Mouse (Mus musculus) spleen, adult 2 months (tissue): ENCODE results near the gene Zdhhc17. TPM values are rescaled to one million over a fixed set of nuclear protein-coding genes. Genes with fewer than 3 reads are reported as not detected.

Source experiments
- DNase-seq, 2 experiments: peaks; one replicate each; pipeline versions ENCODE4 v3.0.0 to v3.0.0-alpha.2; 2012 to 2021; ENCODE audit warnings: low spot score in 2 of 2, low read depth in 1 of 2
- H3K27ac ChIP-seq: fragments of 200-500 bp; 2 replicates; pipeline ENCODE4 v1.5.1; 2012; ENCODE audit warnings: low read length, inconsistent platforms; ENCODE audit not compliant: insufficient read depth
- H3K27me3 ChIP-seq: fragments of 200-500 bp; 2 replicates; pipeline ENCODE4 v1.6.1; 2012; ENCODE audit warnings: mild to moderate bottlenecking, moderate library complexity, low read length, inconsistent platforms; ENCODE audit not compliant: control insufficient read depth, insufficient read depth
- H3K36me3 ChIP-seq: fragments of 200-500 bp; 2 replicates; pipeline ENCODE4 v1.6.1; 2012; ENCODE audit warnings: mild to moderate bottlenecking, low read length, inconsistent platforms; ENCODE audit not compliant: control insufficient read depth, insufficient read depth
- H3K4me1 ChIP-seq: fragments of 200-500 bp; 2 replicates; pipeline ENCODE4 v1.6.1; 2011; ENCODE audit warnings: inconsistent platforms; ENCODE audit not compliant: control insufficient read depth, insufficient read depth, insufficient read length
- H3K4me3 ChIP-seq: fragments of 200-500 bp; 2 replicates; pipeline ENCODE4 v1.5.1; 2011; ENCODE audit warnings: mild to moderate bottlenecking, inconsistent platforms; ENCODE audit not compliant: insufficient read depth, insufficient read length; ENCODE audit errors: extremely low read depth
- CTCF ChIP-seq: fragments of 200-500 bp; IDR thresholded peaks from 2 replicates; pipeline ENCODE4 v1.5.1; 2011; ENCODE audit warnings: mild to moderate bottlenecking, inconsistent platforms; ENCODE audit not compliant: insufficient read depth, insufficient read length, insufficient replicate concordance; ENCODE audit errors: extremely low read depth
- POLR2A ChIP-seq: fragments of 200-500 bp; IDR thresholded peaks from 2 replicates; pipeline ENCODE4 v1.6.1; 2011; ENCODE audit warnings: low read depth, low read length, inconsistent platforms
- WGBS: fragments of 180-500 bp; shearing (Covaris S2); methylation state at CpG from one replicate; pipeline ENCODE4 v1.1.7; 2018; 5-methylcytosine and 5-hydroxymethylcytosine counted together
- polyA plus RNA-seq: library from polyadenylated mRNA; depleted of rRNA; stranded (reverse); fragments of >200 nt; gene quantifications from 2 replicates; pipeline ENCODE4 v1.2.3, GENCODE M21; 2012

Gene Zdhhc17
- polyA plus RNA-seq, 1 experiment, result 16.9 TPM

- TF ChIP-seq POLR2A (no peak), CTCF (no peak)
- no peak for DNase-seq
- no peaks in the 10 kb centered on the region for H3K27me3 ChIP-seq
- no peak overlapping the region for H3K4me3 ChIP-seq
- H3K27ac ChIP-seq, result no peak overlapping the region
- WGBS, result 90% methylated on average over 7 of the region's 7 CpGs
- no peaks in the 10 kb centered on the region for H3K4me1 ChIP-seq
- peaks cover 5% of the 10 kb centered on the region for H3K36me3 ChIP-seq
Observed at GRCm38 (mm10) chr10:110938361-110938760, 71.6 kb downstream of the Zdhhc17 start.

- H3K36me3 ChIP-seq, result no peaks in the 10 kb centered on the region
- no peaks in the 10 kb centered on the region for H3K27me3 ChIP-seq
- TF ChIP-seq CTCF, result no peak
- TF ChIP-seq POLR2A, result no peak
- H3K4me1 ChIP-seq, result peaks cover 2% of the 10 kb centered on the region; the same call in 1 of the 2 replicates
- DNase-seq, result no peak
- H3K4me3 ChIP-seq, result no peak overlapping the region
- H3K27ac ChIP-seq, result no peak overlapping the region
- 62% methylated on average over 7 of the region's 7 CpGs for WGBS
Observed at GRCm38 (mm10) chr10:110935669-110936068, 74.3 kb downstream of the Zdhhc17 start.

- Histone ChIP-seq H3K4me3 (no peak overlapping the region), H3K27ac (no peak overlapping the region), H3K27me3 (no peaks in the 10 kb centered on the region), H3K36me3 (no peaks in the 10 kb centered on the region), H3K4me1 (peaks cover 2% of the 10 kb centered on the region; the same call in 1 of the 2 replicates)
- 93% methylated on average over 11 of the region's 11 CpGs for WGBS
- TF ChIP-seq CTCF (no peak), POLR2A (no peak)
- DNase-seq, result no peak
Observed at GRCm38 (mm10) chr10:110935081-110935480, 74.9 kb downstream of the Zdhhc17 start.

- no peak for DNase-seq
- no peak overlapping the region for H3K27ac ChIP-seq
- H3K4me3 ChIP-seq, result no peak overlapping the region
- peaks cover 2% of the 10 kb centered on the region; the same call in 1 of the 2 replicates for H3K4me1 ChIP-seq
- WGBS, result 81% methylated on average over 5 of the region's 5 CpGs
- H3K27me3 ChIP-seq, result no peaks in the 10 kb centered on the region
- TF ChIP-seq CTCF (no peak), POLR2A (no peak)
- H3K36me3 ChIP-seq, result no peaks in the 10 kb centered on the region
Observed at GRCm38 (mm10) chr10:110933584-110933983, 76.4 kb downstream of the Zdhhc17 start.

- Histone ChIP-seq H3K4me1 (peaks cover 2% of the 10 kb centered on the region; the same call in 1 of the 2 replicates), H3K27me3 (no peaks in the 10 kb centered on the region), H3K27ac (no peak overlapping the region; the same call in 1 of the 2 replicates), H3K36me3 (no peaks in the 10 kb centered on the region), H3K4me3 (peak overlapping the region; percentile 44)
- peak; percentile 50 to 54 for DNase-seq
- WGBS, result 41% methylated on average over 20 of the region's 20 CpGs
- TF ChIP-seq POLR2A (peak; percentile 18; the same call in 1 of the 2 replicates), CTCF (no peak)
Observed at GRCm38 (mm10) chr10:110931913-110932560, 77.9 kb downstream of the Zdhhc17 start.

GRCm38 (mm10) chr10:110931161-110931912, 78.6 kb downstream of the Zdhhc17 start:
- peak overlapping the region; percentile 44 for H3K4me3 ChIP-seq
- no peaks in the 10 kb centered on the region for H3K27me3 ChIP-seq
- H3K36me3 ChIP-seq, result no peaks in the 10 kb centered on the region
- no peak for DNase-seq
- H3K27ac ChIP-seq, result no peak overlapping the region; the same call in 1 of the 2 replicates
- TF ChIP-seq POLR2A (no peak), CTCF (no peak)
- WGBS, result 62% methylated on average over 13 of the region's 13 CpGs
- peaks cover 2% of the 10 kb centered on the region; the same call in 1 of the 2 replicates for H3K4me1 ChIP-seq
